In genomic region chr12:83016486-83016885, GRCm38 (mm10) we compare ENCODE assay signal across 23 mouse cellular contexts.
"Had no signal": no experiment of that assay in that cellular context is flagged by ENCODE, and none has a peak within 500 bp of the region (broad histone marks: within the 10 kb centered on the region; RNA-seq: fewer than 3 reads in every experiment).

No protein-coding gene starts in this region.

- H3K4me1 ChIP-seq: limb, embryonic 13.5 days; liver, embryonic 15.5 days; midbrain, embryonic 10.5 days; midbrain, embryonic 15.5 days; neural tube, embryonic 12.5 days; neural tube, embryonic 15.5 days; stomach, embryonic 15.5 days had no signal

- H3K27me3 ChIP-seq: kidney, embryonic 15.5 days; liver, embryonic 15.5 days; lung, embryonic 15.5 days; midbrain, embryonic 15.5 days; neural tube, embryonic 12.5 days; stomach, embryonic 15.5 days had no signal

- H3K27ac ChIP-seq: kidney, embryonic 15.5 days; limb, embryonic 10.5 days; limb, embryonic 13.5 days; liver, embryonic 12.5 days; liver, embryonic 15.5 days; lung, embryonic 15.5 days; midbrain, embryonic 10.5 days; midbrain, embryonic 15.5 days; neural tube, embryonic 12.5 days; neural tube, embryonic 15.5 days; stomach, embryonic 15.5 days had no signal

- H3K36me3 ChIP-seq: kidney, embryonic 15.5 days; limb, embryonic 10.5 days; limb, embryonic 13.5 days; liver, embryonic 12.5 days; liver, embryonic 15.5 days; lung, embryonic 15.5 days; midbrain, embryonic 10.5 days; midbrain, embryonic 15.5 days; neural tube, embryonic 12.5 days; neural tube, embryonic 15.5 days; stomach, embryonic 15.5 days had no signal

- H3K4me3 ChIP-seq: kidney, embryonic 15.5 days; limb, embryonic 10.5 days; limb, embryonic 13.5 days; liver, embryonic 12.5 days; liver, embryonic 15.5 days; lung, embryonic 15.5 days; megakaryocyte, embryonic 14.5 days; midbrain, embryonic 10.5 days; midbrain, embryonic 15.5 days; neural tube, embryonic 12.5 days; neural tube, embryonic 15.5 days; stomach, embryonic 15.5 days had no signal

- H3K9ac ChIP-seq: kidney, embryonic 15.5 days; limb, embryonic 13.5 days; liver, embryonic 12.5 days; liver, embryonic 15.5 days; lung, embryonic 15.5 days; midbrain, embryonic 15.5 days; neural tube, embryonic 12.5 days; neural tube, embryonic 15.5 days; stomach, embryonic 15.5 days had no signal

- ATAC-seq: liver, embryonic 12.5 days; midbrain, embryonic 15.5 days had no signal

- H3K9me3 ChIP-seq: kidney, embryonic 15.5 days; limb, embryonic 10.5 days; limb, embryonic 13.5 days; liver, embryonic 12.5 days; liver, embryonic 15.5 days; lung, embryonic 15.5 days; midbrain, embryonic 10.5 days; midbrain, embryonic 15.5 days; neural tube, embryonic 12.5 days; neural tube, embryonic 15.5 days; stomach, embryonic 15.5 days had no signal

- DNase-seq: kidney, postnatal 10 days; kidney, postnatal 36 days; liver; lung, adult 18-20 months; lung, postnatal 10 days; lung, postnatal 36 days; right cerebral cortex, adult 18-20 months; right cerebral cortex, postnatal 14 days; right cerebral cortex, postnatal 4 days; spleen, adult 18-20 months; thymus, postnatal 25 days had no signal

- H3K4me2 ChIP-seq: kidney, embryonic 15.5 days; limb, embryonic 13.5 days; liver, embryonic 12.5 days; liver, embryonic 15.5 days; lung, embryonic 15.5 days; midbrain, embryonic 15.5 days; neural tube, embryonic 12.5 days; neural tube, embryonic 15.5 days; stomach, embryonic 15.5 days had no signal
